Mouse (Mus musculus) erythroblast, embryonic 14.5 days (primary cell): ENCODE results near the gene Fanci.

Experiments
- GATA1 ChIP-seq: IDR thresholded peaks from 2 replicates; pipeline ENCODE4 v1.6.1; 2012; ENCODE audit warnings: low read length, inconsistent platforms, mixed read lengths
- TAL1 ChIP-seq: IDR thresholded peaks from 3 replicates; pipeline ENCODE4 v1.6.1; 2012; ENCODE audit warnings: low read length, inconsistent platforms, mixed read lengths

DNA sequence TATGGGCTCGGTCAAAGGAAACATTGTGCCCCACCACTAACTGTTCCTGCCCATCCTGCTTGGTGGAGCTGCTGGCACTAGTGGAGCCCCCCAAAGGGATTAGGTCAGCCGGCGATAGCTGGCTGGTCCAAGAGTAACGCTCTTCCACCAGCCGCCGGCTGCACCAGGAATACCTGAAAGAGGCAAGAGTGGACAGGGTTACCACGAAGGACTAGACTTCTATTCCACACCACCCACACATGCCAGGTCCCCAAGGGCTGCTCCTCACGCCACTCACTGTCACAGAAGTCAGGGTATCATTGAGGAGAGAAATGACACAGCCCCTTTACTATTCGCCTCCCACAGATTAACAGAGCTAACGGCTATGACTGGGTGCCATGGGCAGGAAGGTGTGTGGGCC, 70.0 kb downstream of the Fanci start:
- TF ChIP-seq GATA1: no peak
- no peak for TF ChIP-seq TAL1
